Mouse (Mus musculus) cortical plate, adult 2 months (tissue): ENCODE results near the gene Pcdh7.

Experiments
- CTCF ChIP-seq: fragments of 200-500 bp; IDR thresholded peaks from 2 replicates; pipeline ENCODE4 v1.5.1; 2011; ENCODE audit warnings: mild to moderate bottlenecking, control low read depth, low read length; ENCODE audit not compliant: insufficient read depth; ENCODE audit errors: extremely low read depth
- POLR2A ChIP-seq: fragments of 200-500 bp; IDR thresholded peaks from 2 replicates; pipeline ENCODE4 v1.6.1; 2011; ENCODE audit warnings: mild to moderate bottlenecking, low read length, control low read depth; ENCODE audit not compliant: insufficient read depth; ENCODE audit errors: extremely low read depth

- TF ChIP-seq POLR2A (no peak), CTCF (no peak)
Measured at GRCm38 (mm10) chr5:57907218-57907617, 189.5 kb downstream of the Pcdh7 start.
